Mouse (Mus musculus) intestine, embryonic 16.5 days (tissue): Measurements from ENCODE around the gene Synpo2. TPM values are rescaled to one million over a fixed set of nuclear protein-coding genes. Genes with fewer than 3 reads are reported as not detected.

Source experiments
- ATAC-seq: fragments of 200-750 bp; cut with Nextera tagmentation; 2 replicates; pipeline ENCODE4 v1.8.0; 2017; ENCODE audit warnings: moderate TSS enrichment, moderate library complexity
- H3K27ac ChIP-seq: fragments of 300-500 bp; sonication (generic); 2 replicates; pipeline ENCODE4 v1.5.1; 2014; ENCODE audit warnings: mild to moderate bottlenecking, low read length
- H3K27me3 ChIP-seq: fragments of 300-500 bp; sonication (generic); replicated peaks from 2 replicates; pipeline ENCODE4 v1.6.1; 2014; ENCODE audit warnings: low read length, control low read depth, mixed read lengths; ENCODE audit not compliant: control insufficient read depth, insufficient read depth
- H3K36me3 ChIP-seq: fragments of 300-500 bp; sonication (generic); 2 replicates; pipeline ENCODE4 v1.6.1; 2014; ENCODE audit warnings: low read length, control low read depth; ENCODE audit not compliant: control insufficient read depth, insufficient read depth
- H3K4me1 ChIP-seq: fragments of 300-500 bp; sonication (generic); 2 replicates; pipeline ENCODE4 v1.6.1; 2014; ENCODE audit warnings: low read length, control low read depth, mixed read lengths; ENCODE audit not compliant: control insufficient read depth, insufficient read depth
- H3K4me2 ChIP-seq: fragments of 300-500 bp; sonication (generic); 2 replicates; pipeline ENCODE4 v1.6.1; 2014; ENCODE audit warnings: low read depth, low read length, control low read depth
- H3K4me3 ChIP-seq: fragments of 300-500 bp; sonication (generic); 2 replicates; pipeline ENCODE4 v1.5.1; 2014; ENCODE audit warnings: mild to moderate bottlenecking, low read length
- H3K9ac ChIP-seq: fragments of 300-500 bp; sonication (generic); 2 replicates; pipeline ENCODE4 v1.6.1; 2014; ENCODE audit warnings: low read depth, low read length
- H3K9me3 ChIP-seq: fragments of 300-500 bp; sonication (generic); 2 replicates; pipeline ENCODE4 v1.6.1; 2016; ENCODE audit warnings: low read length, control low read depth; ENCODE audit not compliant: control insufficient read depth
- WGBS: fragments of 180-500 bp; shearing (Covaris S2); extraction: QIAGEN DNeasy Blood & Tissue Kit; methylation state at CpG from one replicate; pipeline ENCODE4 v1.1.7; 2014; 5-methylcytosine and 5-hydroxymethylcytosine counted together
- polyA plus RNA-seq: library from polyadenylated mRNA; unstranded; fragments of >200 nt; fragmentation: Nextera tagmentation; extraction: Ambion mirVana; gene quantifications from 2 replicates; pipeline ENCODE4 v1.2.1, GENCODE M21; 2015

Gene Synpo2
- polyA plus RNA-seq, 1 experiment from 2014 or later: 29.5 TPM

- H3K9ac ChIP-seq: no peak overlapping the region
- no peaks in the 10 kb centered on the region for H3K4me1 ChIP-seq
- no peaks in the 10 kb centered on the region for H3K27me3 ChIP-seq
- H3K4me3 ChIP-seq: no peak overlapping the region
- H3K27ac ChIP-seq: no peak overlapping the region
- no peak for ATAC-seq
- 78% methylated on average over 11 of the region's 11 CpGs for WGBS
- H3K9me3 ChIP-seq: no peaks in the 10 kb centered on the region
- no peaks in the 10 kb centered on the region for H3K36me3 ChIP-seq
- H3K4me2 ChIP-seq: no peak overlapping the region
Measured at GRCm38 (mm10) chr3:123256181-123257101, 20.5 kb upstream of the Synpo2 start.

- no peak overlapping the region for H3K4me3 ChIP-seq
- ATAC-seq: no peak
- 23% methylated on average over 4 of the region's 4 CpGs for WGBS
- no peak overlapping the region for H3K9ac ChIP-seq
- H3K4me1 ChIP-seq: no peaks in the 10 kb centered on the region
- H3K9me3 ChIP-seq: no peaks in the 10 kb centered on the region
- no peak overlapping the region for H3K4me2 ChIP-seq
- H3K27ac ChIP-seq: no peak overlapping the region
- H3K27me3 ChIP-seq: no peaks in the 10 kb centered on the region
- no peaks in the 10 kb centered on the region for H3K36me3 ChIP-seq
Measured at GRCm38 (mm10) chr3:123245646-123246045, 9.7 kb upstream of the Synpo2 start.

- no peaks in the 10 kb centered on the region for H3K9me3 ChIP-seq
- H3K27ac ChIP-seq: no peak overlapping the region
- no peaks in the 10 kb centered on the region for H3K27me3 ChIP-seq
- H3K4me1 ChIP-seq: no peaks in the 10 kb centered on the region
- no peak overlapping the region for H3K4me3 ChIP-seq
- no peak for ATAC-seq
- H3K4me2 ChIP-seq: no peak overlapping the region
- H3K9ac ChIP-seq: no peak overlapping the region
- WGBS: 69% methylated on average over 5 of the region's 5 CpGs
- no peaks in the 10 kb centered on the region for H3K36me3 ChIP-seq
Measured at GRCm38 (mm10) chr3:123244376-123244775, 8.4 kb upstream of the Synpo2 start.

GRCm38 (mm10) chr3:123237446-123237845 lies 1.5 kb upstream of the Synpo2 start:
- no peak for ATAC-seq
- no peaks in the 10 kb centered on the region for H3K27me3 ChIP-seq
- no peak overlapping the region for H3K9ac ChIP-seq
- H3K9me3 ChIP-seq: no peaks in the 10 kb centered on the region
- H3K4me2 ChIP-seq: no peak overlapping the region
- no peak overlapping the region for H3K4me3 ChIP-seq
- H3K27ac ChIP-seq: no peak overlapping the region
- H3K36me3 ChIP-seq: no peaks in the 10 kb centered on the region
- H3K4me1 ChIP-seq: peaks cover 5% of the 10 kb centered on the region

GRCm38 (mm10) chr3:123237039-123237438 lies 1.1 kb upstream of the Synpo2 start:
- Histone ChIP-seq H3K9ac (no peak overlapping the region), H3K4me1 (peaks cover 5% of the 10 kb centered on the region), H3K36me3 (no peaks in the 10 kb centered on the region), H3K27me3 (no peaks in the 10 kb centered on the region), H3K4me2 (peak overlapping the region; percentile 69; the same call in 1 of the 2 replicates), H3K4me3 (no peak overlapping the region), H3K9me3 (no peaks in the 10 kb centered on the region), H3K27ac (no peak overlapping the region)
- no peak for ATAC-seq
- WGBS: 34% methylated on average over 7 of the region's 7 CpGs

GRCm38 (mm10) chr3:123235495-123235894 lies 454 bp downstream of the Synpo2 start:
- Histone ChIP-seq H3K4me1 (peaks cover 5% of the 10 kb centered on the region), H3K9ac (peak overlapping the region; percentile 74), H3K27me3 (no peaks in the 10 kb centered on the region), H3K4me2 (peak overlapping the region; percentile 69), H3K4me3 (peak overlapping the region; percentile 68), H3K36me3 (no peaks in the 10 kb centered on the region), H3K27ac (peak overlapping the region; percentile 75), H3K9me3 (no peaks in the 10 kb centered on the region; the same call in 1 of the 2 replicates)
- 25% methylated on average over 7 of the region's 7 CpGs for WGBS
- no peak for ATAC-seq

GRCm38 (mm10) chr3:123234191-123234836 lies 1.6 kb downstream of the Synpo2 start:
- WGBS: 27% methylated on average over 16 of the region's 16 CpGs
- Histone ChIP-seq H3K4me3 (peak overlapping the region; percentile 39), H3K4me1 (peaks cover 5% of the 10 kb centered on the region), H3K27me3 (no peaks in the 10 kb centered on the region), H3K36me3 (no peaks in the 10 kb centered on the region), H3K4me2 (peak overlapping the region; percentile 43), H3K9me3 (no peaks in the 10 kb centered on the region; the same call in 1 of the 2 replicates), H3K9ac (peak overlapping the region; percentile 51), H3K27ac (peak overlapping the region; percentile 26)
- ATAC-seq: peak; percentile 41; the same call in 1 of the 2 replicates

- peaks cover 1% of the 10 kb centered on the region for H3K4me1 ChIP-seq
- 87% methylated on average over 2 of the region's 2 CpGs for WGBS
- H3K27ac ChIP-seq: no peak overlapping the region
- H3K4me2 ChIP-seq: no peak overlapping the region
- no peaks in the 10 kb centered on the region for H3K27me3 ChIP-seq
- ATAC-seq: no peak
- no peaks in the 10 kb centered on the region for H3K36me3 ChIP-seq
- H3K9ac ChIP-seq: no peak overlapping the region
- no peak overlapping the region for H3K4me3 ChIP-seq
- no peaks in the 10 kb centered on the region; the same call in 1 of the 2 replicates for H3K9me3 ChIP-seq
Measured at GRCm38 (mm10) chr3:123231639-123232038, 4.3 kb downstream of the Synpo2 start.

GRCm38 (mm10) chr3:123227276-123227675 lies 8.7 kb downstream of the Synpo2 start:
- Histone ChIP-seq H3K9ac (no peak overlapping the region), H3K4me1 (no peaks in the 10 kb centered on the region), H3K4me3 (no peak overlapping the region), H3K36me3 (no peaks in the 10 kb centered on the region), H3K4me2 (no peak overlapping the region), H3K27me3 (no peaks in the 10 kb centered on the region), H3K9me3 (no peaks in the 10 kb centered on the region; the same call in 1 of the 2 replicates), H3K27ac (no peak overlapping the region)
- no peak for ATAC-seq
- WGBS: 84% methylated on average over 3 of the region's 3 CpGs
